In the genomic region with DNA sequence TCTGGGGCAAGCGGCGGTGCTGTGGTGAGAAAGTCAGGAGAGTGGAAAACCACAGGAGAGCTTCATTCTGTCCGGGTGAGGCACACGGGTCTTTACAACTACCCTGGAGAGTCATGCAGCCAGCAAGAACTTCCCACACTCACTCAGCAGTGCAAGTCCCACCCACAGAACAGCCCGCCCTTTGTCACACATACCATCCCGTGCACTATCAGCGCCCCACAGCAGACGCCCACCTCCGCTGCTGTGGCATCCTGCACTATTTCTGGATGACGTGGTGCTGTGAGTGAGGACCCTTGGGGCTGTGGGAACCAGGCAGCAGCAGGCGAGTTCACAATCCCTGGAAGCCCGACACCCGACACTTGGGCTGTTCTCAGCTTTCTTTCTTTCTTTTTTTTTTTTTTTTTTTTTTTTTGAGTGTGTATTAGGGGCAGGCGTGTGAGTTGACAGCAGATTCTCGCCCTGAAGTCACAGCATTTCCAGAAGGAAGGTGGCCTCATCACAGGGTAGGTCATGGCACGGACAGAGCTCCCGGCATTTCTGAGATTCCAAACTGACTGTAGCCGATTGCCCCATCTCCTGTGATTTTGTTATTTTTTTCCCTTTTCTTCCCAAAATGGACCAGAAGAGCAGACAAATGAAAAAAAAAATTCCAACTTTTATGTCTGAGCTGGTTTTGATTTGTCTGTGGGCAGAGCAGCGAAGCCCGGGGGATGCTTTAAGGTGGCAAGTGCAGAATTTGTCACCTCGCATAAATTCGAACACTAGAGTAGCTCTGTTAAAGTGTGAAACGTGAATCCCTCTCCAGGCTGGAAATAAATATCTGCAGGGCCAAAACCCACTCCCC, we compare ENCODE assay signal across 9 mouse cellular contexts. TPM values are rescaled to one million over a fixed set of nuclear protein-coding genes. Genes with fewer than 3 reads are reported as not detected.
DNase-seq lines count a peak whose midpoint lies in the region; ATAC-seq and TF ChIP-seq lines count a peak whose summit lies in the region.
"Had no signal": no experiment of that assay in that cellular context is flagged by ENCODE, and none has a peak within 500 bp of the region (broad histone marks: within the 10 kb centered on the region; RNA-seq: fewer than 3 reads in every experiment).

No protein-coding gene starts in this region.

- WGBS in kidney, embryonic 16.5 days = 10% methylated on average over 23 of the region's 23 CpGs
- 9% methylated on average over 23 of the region's 23 CpGs for WGBS in embryonic facial prominence, embryonic 13.5 days
- 29% methylated on average over 23 of the region's 23 CpGs for WGBS in intestine, embryonic 16.5 days

- no peaks in the 10 kb centered on the region for H3K36me3 ChIP-seq in kidney, embryonic 16.5 days (ENCODE audit: insufficient read depth, low read length)
- no peaks in the 10 kb centered on the region for H3K36me3 ChIP-seq in embryonic facial prominence, embryonic 13.5 days
- no peaks in the 10 kb centered on the region for H3K36me3 ChIP-seq in intestine, embryonic 16.5 days (ENCODE audit: control insufficient read depth, insufficient read depth, low read length)
- no peaks in the 10 kb centered on the region for H3K36me3 ChIP-seq in myocyte (ENCODE audit: control insufficient read depth, insufficient read depth)

- H3K4me1 ChIP-seq in kidney, embryonic 16.5 days (ENCODE audit: insufficient read depth, low read length) = peaks cover 20% of the 10 kb centered on the region
- H3K4me1 ChIP-seq in embryonic facial prominence, embryonic 13.5 days = peaks cover 31% of the 10 kb centered on the region
- H3K4me1 ChIP-seq in intestine, embryonic 16.5 days (ENCODE audit: control insufficient read depth, insufficient read depth, low read length) = peaks cover 9% of the 10 kb centered on the region

- no peak for DNase-seq in kidney, adult 8-10 months
- no peak for DNase-seq in layer of hippocampus, postnatal 36 days
- DNase-seq in layer of hippocampus, postnatal 10 days (ENCODE audit: low spot score in 2 of 2) = no peak
- DNase-seq in layer of hippocampus, adult 9-10 months (ENCODE audit: low spot score) = no peak

- H3K9me3 ChIP-seq in kidney, embryonic 16.5 days (ENCODE audit: low read length) = peaks cover 7% of the 10 kb centered on the region; the same call in 1 of the 2 replicates
- H3K9me3 ChIP-seq in embryonic facial prominence, embryonic 13.5 days = no peaks in the 10 kb centered on the region; the same call in none of the 2 replicates
- H3K9me3 ChIP-seq in intestine, embryonic 16.5 days (ENCODE audit: control insufficient read depth, low read length) = peaks cover 7% of the 10 kb centered on the region; the same call in 1 of the 2 replicates

- no peak overlapping the region for H3K27ac ChIP-seq in kidney, embryonic 16.5 days (ENCODE audit: low read length)
- 0 out of 2 replicates have a peak overlapping the region, but pooled peaks have one; percentile 19 for H3K27ac ChIP-seq in embryonic facial prominence, embryonic 13.5 days
- H3K27ac ChIP-seq in intestine, embryonic 16.5 days (ENCODE audit: low read length) = 0 out of 2 replicates have a peak overlapping the region, but pooled peaks have one; percentile 28
- H3K27ac ChIP-seq: macrophage had no signal

- H3K4me2 ChIP-seq in kidney, embryonic 16.5 days (replicated peaks; ENCODE audit: low read depth, low read length) = peak overlapping the region; percentile 47
- peak overlapping the region; percentile 61 for H3K4me2 ChIP-seq in embryonic facial prominence, embryonic 13.5 days
- H3K4me2 ChIP-seq in intestine, embryonic 16.5 days (ENCODE audit: low read depth, low read length) = peak overlapping the region; percentile 42
- peak overlapping the region; percentile 64 for H3K4me2 ChIP-seq in myocyte (ENCODE audit: low read depth)

- H3ac ChIP-seq in myocyte (ENCODE audit: control insufficient read depth, insufficient read length) = no peak overlapping the region

- H3K79me2 ChIP-seq in myocyte (ENCODE audit: control insufficient read depth, insufficient read depth) = no peaks in the 10 kb centered on the region

- H3K9ac ChIP-seq in kidney, embryonic 16.5 days (replicated peaks; ENCODE audit: low read length) = 0 out of 2 replicates have a peak overlapping the region, but pooled peaks have one; percentile 13
- peak overlapping the region; percentile 27; the same call in 1 of the 2 replicates for H3K9ac ChIP-seq in embryonic facial prominence, embryonic 13.5 days
- peak overlapping the region; percentile 38; the same call in 1 of the 2 replicates for H3K9ac ChIP-seq in intestine, embryonic 16.5 days (ENCODE audit: low read depth, low read length)

- no peaks in the 10 kb centered on the region for H3K27me3 ChIP-seq in kidney, embryonic 16.5 days (ENCODE audit: insufficient read depth, low read length)
- H3K27me3 ChIP-seq in embryonic facial prominence, embryonic 13.5 days = 0 out of 2 replicates have a peak, but pooled peaks cover 7% of the 10 kb centered on the region
- no peaks in the 10 kb centered on the region; the same call in 1 of the 2 replicates for H3K27me3 ChIP-seq in intestine, embryonic 16.5 days (replicated peaks; ENCODE audit: control insufficient read depth, insufficient read depth, low read length)
- no peaks in the 10 kb centered on the region for H3K27me3 ChIP-seq in myocyte (ENCODE audit: control insufficient read depth, insufficient read depth, insufficient read length)

- H3K4me3 ChIP-seq in kidney, embryonic 16.5 days (ENCODE audit: low read length) = peak overlapping the region; percentile 24
- peak overlapping the region; percentile 27 for H3K4me3 ChIP-seq in embryonic facial prominence, embryonic 13.5 days
- H3K4me3 ChIP-seq in intestine, embryonic 16.5 days (ENCODE audit: low read length) = peak overlapping the region; percentile 17
- no peak overlapping the region for H3K4me3 ChIP-seq in myocyte

- peak; percentile 52; the same call in 1 of the 2 replicates for ATAC-seq in kidney, embryonic 16.5 days (ENCODE audit: low FRiP score, low TSS enrichment)
- peak; percentile 44; the same call in 1 of the 2 replicates for ATAC-seq in embryonic facial prominence, embryonic 13.5 days (ENCODE audit: insufficient number of reproducible peaks, insufficient read depth, low FRiP score, low TSS enrichment, low read depth)
- peak; percentile 52 for ATAC-seq in intestine, embryonic 16.5 days

- TF ChIP-seq POLR2A in myocyte (IDR thresholded peaks at IDR 0.05; ENCODE audit: insufficient read length, low read depth) = no peak

TF ChIP-seq in myocyte, 11 proteins besides CTCF, POLR2A, EP300 and RAD21:
- no peak for TF ChIP-seq REST (IDR thresholded peaks at IDR 0.05; ENCODE audit: insufficient read depth, insufficient read length)
- TF ChIP-seq MYOD1 (IDR thresholded peaks at IDR 0.05; ENCODE audit: control insufficient read depth in 1 of 3, insufficient read length in 2 of 3, low read depth in 2 of 3) = peak in 1 of 3 experiments; percentile 30
- no peak for TF ChIP-seq E2F4 (IDR thresholded peaks at IDR 0.05; ENCODE audit: insufficient read depth)
- TF ChIP-seq MYOG (IDR thresholded peaks at IDR 0.05; ENCODE audit: control insufficient read depth in 1 of 3, insufficient read depth in 1 of 3, insufficient read length in 2 of 3, low read depth in 2 of 3) = peak in 1 of 3 experiments; percentile 21
- no peak for TF ChIP-seq USF1 (IDR thresholded peaks at IDR 0.05; ENCODE audit: low read depth)
- no peak for TF ChIP-seq POLR2AphosphoS2 (IDR thresholded peaks at IDR 0.05; ENCODE audit: insufficient read length, low read depth)

RNA-seq across cellular contexts. Expression of a gene that starts 31.5 kb away (rescaled TPM):
- polyA plus RNA-seq in kidney, embryonic 16.5 days (2015; fragmentation: Nextera tagmentation; extraction: Ambion mirVana) = 7.9 and 8.7 TPM in 2 replicates
- polyA plus RNA-seq in embryonic facial prominence, embryonic 13.5 days (2015; fragmentation: Nextera tagmentation; extraction: Ambion mirVana) = 4.4 and 6.4 TPM in 2 replicates
- polyA plus RNA-seq in intestine, embryonic 16.5 days (2015; fragmentation: Nextera tagmentation; extraction: Ambion mirVana) = 2.7 and 3.0 TPM in 2 replicates
- polyA plus RNA-seq in myocyte (2012; fragmentation: generic; extraction: Trizol) = 4.5 TPM
- 100 to 1,000 TPM; 113 to 117 TPM for total RNA-seq in layer of hippocampus, postnatal 36 days (2021)
- total RNA-seq in layer of hippocampus, postnatal 10 days (2021) = 10 to 100 TPM; 72.1 to 77.3 TPM
